Mouse (Mus musculus) Patski (cell line): Measurements from ENCODE around the gene Kmt5c. TPM values are rescaled to one million over a fixed set of nuclear protein-coding genes. Genes with fewer than 3 reads are reported as not detected.
"Not testable (repeated sequence)": the region's sequence is repeated elsewhere in the genome, so short reads cannot be mapped to it uniquely, and the experiment has no call there.

ENCODE experiments used
- ATAC-seq: fragments of 100-300 bp; one replicate; pipeline ENCODE4 v1.8.0; 2021
- CTCF ChIA-PET: fragments of 350-600 bp; sonication (Branson Sonifier 250); formaldehyde crosslinking; loops from one replicate; lab custom pipeline; 2022; ENCODE audit warnings: inconsistent platforms; lab: Charles Lee
- POLR2A ChIA-PET: fragments of 350-600 bp; sonication (Branson Sonifier 250); formaldehyde crosslinking; loops from one replicate; lab custom pipeline; 2022; ENCODE audit warnings: antibody characterized with exemption, inconsistent platforms; lab: Charles Lee
- DNase-seq: peaks from one replicate; pipeline ENCODE4 v3.0.0-alpha.2; 2011; ENCODE audit warnings: low read depth, low spot score
- H3K27me3 ChIP-seq: fragments of 371-371 bp; one replicate; pipeline ENCODE4 v1.5.1; 2021
- CTCF ChIP-seq: fragments of 100-300 bp; IDR thresholded peaks from one replicate; pipeline ENCODE4 v1.5.1; 2021
- in situ Hi-C: fragments of 300-500 bp; cut with MboI; formaldehyde crosslinking; loops from 3 replicates; pipeline ENCODE4 v1.11.1; 2018; ENCODE audit warnings: low pct_unique_long_range_greater_than_20kb, mixed read lengths
- polyA plus RNA-seq: library from polyadenylated mRNA; unstranded; gene quantifications from one replicate; pipeline ENCODE4 v1.2.3, GENCODE M21; 2021

The Kmt5c gene
- polyA plus RNA-seq, 1 experiment from 2014 or later = 58.6 TPM

- TF ChIP-seq CTCF = peak; percentile 78
- POLR2A ChIA-PET = interaction anchor here (0.6 to 1.6 kb wide), 5 partner anchors 12 to 52 kb away, joined by 3 to 4 read pairs (median 4); no protein-coding TSS in a partner anchor
- DNase-seq = no peak
- no peaks in the 10 kb centered on the region for H3K27me3 ChIP-seq
- CTCF ChIA-PET = interaction anchor here (0.9 to 1.4 kb wide), 3 partner anchors 24 to 83 kb away, joined by 3 to 4 read pairs (median 3); partner anchors contain the start of gene Kmt5c
- in situ Hi-C loops = no loop called here
- peak; percentile 42 for ATAC-seq
Measured at GRCm38 (mm10) chr7:4788499-4789435, 48.9 kb downstream of the Kmt5c start.

- in situ Hi-C loops = no loop called here
- no peak for TF ChIP-seq CTCF
- DNase-seq (no peak), ATAC-seq (no peak)
- no peaks in the 10 kb centered on the region for H3K27me3 ChIP-seq
- ChIA-PET POLR2A (interaction anchor here (0.6 to 1.6 kb wide), 6 partner anchors 13 to 104 kb away, joined by 3 to 4 read pairs (median 4); partner anchors contain the start of gene Hspbp1), CTCF (interaction anchor here (0.7 to 1.4 kb wide), 4 partner anchors 8 to 84 kb away, joined by 3 to 4 read pairs (median 3); partner anchors contain the start of gene Kmt5c)
Measured at GRCm38 (mm10) chr7:4789436-4789935, 49.6 kb downstream of the Kmt5c start, which contains the start of gene Tmem238. Gene Tmem238 (minus strand): TSS chr7:4789656.

GRCm38 (mm10) chr7:4792278-4793212 lies 52.6 kb downstream of the Kmt5c start, which contains the start of gene Rpl28:
Gene Rpl28 (plus strand): TSS chr7:4792874.
- ChIA-PET POLR2A (interaction anchor here (0.6 to 1.3 kb wide), 5 partner anchors 15 to 222 kb away, joined by 3 to 5 read pairs (median 3); partner anchors contain the start of genes Fiz1, Gm44973 and Kmt5c), CTCF (interaction anchor here (0.9 kb wide), 1 partner anchor 168 kb away, joined by 3 read pairs; no protein-coding TSS in a partner anchor)
- DNase-seq (peak; percentile 85), ATAC-seq (peak; percentile 90)
- H3K27me3 ChIP-seq = no peaks in the 10 kb centered on the region
- no peak for TF ChIP-seq CTCF
- in situ Hi-C loops = loop anchor here (10.0 kb wide), 1 partner anchor 58 kb away; no protein-coding TSS in a partner anchor

DNA sequence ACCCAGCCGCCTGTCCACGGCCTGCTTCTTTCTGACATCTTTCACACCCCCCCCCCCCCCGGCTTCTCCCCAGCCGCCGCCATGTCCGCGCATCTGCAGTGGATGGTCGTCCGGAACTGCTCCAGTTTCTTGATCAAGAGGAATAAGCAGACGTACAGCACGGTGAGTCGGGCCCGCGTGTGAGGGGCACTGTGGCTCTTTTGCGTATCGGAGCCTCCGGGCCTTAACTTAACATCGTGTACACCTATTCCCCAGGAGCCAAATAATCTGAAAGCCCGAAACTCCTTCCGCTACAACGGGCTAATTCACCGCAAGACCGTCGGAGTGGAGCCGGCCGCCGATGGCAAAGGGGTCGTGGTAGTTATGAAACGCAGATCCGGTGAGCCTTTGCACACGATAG lies 53.3 kb downstream of the Kmt5c start:
- ATAC-seq, DNase-seq, H3K27me3 ChIP-seq: not testable (repeated sequence)
- ChIA-PET CTCF (interaction anchor here (0.9 kb wide), 1 partner anchor 169 kb away, joined by 3 read pairs; no protein-coding TSS in a partner anchor), POLR2A (interaction anchor here (0.9 to 1.3 kb wide), 2 partner anchors 14 to 52 kb away, joined by 5 read pairs; no protein-coding TSS in a partner anchor)
- in situ Hi-C loops = loop anchor here (10.0 kb wide), 1 partner anchor 58 kb away; no protein-coding TSS in a partner anchor

DNA sequence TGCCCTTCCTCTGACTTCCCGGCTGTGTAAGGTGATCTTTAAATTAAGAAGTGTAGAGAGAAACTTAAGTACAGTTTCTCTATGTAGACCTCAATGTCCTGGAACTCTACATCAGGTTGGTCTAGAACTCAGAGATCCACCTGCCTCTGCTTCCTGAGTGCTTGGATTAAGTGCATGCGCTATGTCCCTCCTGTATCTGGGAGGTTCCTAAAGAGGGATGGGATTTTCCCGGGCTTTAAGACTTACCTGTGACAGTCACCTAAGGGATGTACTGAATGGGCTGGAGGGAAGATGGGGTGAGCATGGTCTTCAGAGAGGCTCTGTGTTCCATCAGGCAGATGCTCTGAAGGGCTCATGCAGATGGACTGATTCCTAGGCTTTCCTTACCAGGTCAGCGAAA lies 53.8 kb downstream of the Kmt5c start:
- in situ Hi-C loops = loop anchor here (10.0 kb wide), 1 partner anchor 59 kb away; no protein-coding TSS in a partner anchor
- DNase-seq (no peak), ATAC-seq (no peak)
- ChIA-PET POLR2A (interaction anchor here (0.6 to 0.9 kb wide), 2 partner anchors 52 to 115 kb away, joined by 3 to 5 read pairs; no protein-coding TSS in a partner anchor), CTCF (interaction anchor here (1.4 to 3.4 kb wide), 3 partner anchors 13 to 75 kb away, joined by 3 to 21 read pairs (median 4); no protein-coding TSS in a partner anchor)
- no peaks in the 10 kb centered on the region for H3K27me3 ChIP-seq
- no peak for TF ChIP-seq CTCF

- H3K27me3 ChIP-seq = no peaks in the 10 kb centered on the region
- in situ Hi-C loops = loop anchor here (5.0 to 10.0 kb wide), 2 partner anchors 60 to 87 kb away; no protein-coding TSS in a partner anchor
- CTCF ChIA-PET = interaction anchor here (1.4 to 3.4 kb wide), 3 partner anchors 11 to 76 kb away, joined by 3 to 21 read pairs (median 4); no protein-coding TSS in a partner anchor
- ATAC-seq (no peak), DNase-seq (no peak)
- POLR2A ChIA-PET = interaction anchor here (0.6 to 1.2 kb wide), 2 partner anchors 12 to 201 kb away, joined by 3 to 5 read pairs; partner anchors contain the start of gene Zfp579
- no peak for TF ChIP-seq CTCF
Measured at GRCm38 (mm10) chr7:4794631-4795168, 54.8 kb downstream of the Kmt5c start.

GRCm38 (mm10) chr7:4795767-4796433 lies 56.0 kb downstream of the Kmt5c start:
- ChIA-PET CTCF (interaction anchor here (0.7 to 3.4 kb wide), 7 partner anchors 10 to 141 kb away, joined by 3 to 21 read pairs (median 4); partner anchors contain the start of gene Hspbp1), POLR2A (interaction anchor here (0.7 to 1.1 kb wide), 4 partner anchors 10 to 128 kb away, joined by 3 to 4 read pairs (median 3); partner anchors contain the start of gene Ube2s)
- DNase-seq (no peak), ATAC-seq (no peak)
- H3K27me3 ChIP-seq = no peaks in the 10 kb centered on the region
- in situ Hi-C loops = loop anchor here (5.0 to 10.0 kb wide), 2 partner anchors 61 to 89 kb away; no protein-coding TSS in a partner anchor
- TF ChIP-seq CTCF = peak; percentile 69

Other genes starting within 250 kb of the Kmt5c start
- gene Ppp1r12c, start 238.4 kb upstream of the Kmt5c start, polyA plus RNA-seq = 85.2 TPM
- not detected for gene Tnnt1, start 223.7 kb upstream of the Kmt5c start, polyA plus RNA-seq
- gene Tnni3, start 215.9 kb upstream of the Kmt5c start, polyA plus RNA-seq = 0.33 TPM
- gene Dnaaf3, start 207.7 kb upstream of the Kmt5c start, polyA plus RNA-seq = 1.9 TPM
- gene Syt5, start 192.6 kb upstream of the Kmt5c start, polyA plus RNA-seq = 0.12 TPM
- gene Ptprh, start 136.1 kb upstream of the Kmt5c start, polyA plus RNA-seq = not detected
- 2.6 TPM for gene Tmem86b, start 108.7 kb upstream of the Kmt5c start, polyA plus RNA-seq
- gene Ppp6r1, start 81.1 kb upstream of the Kmt5c start, polyA plus RNA-seq = 82.6 TPM
- 80.2 TPM for gene Hspbp1, start 55.0 kb upstream of the Kmt5c start, polyA plus RNA-seq
- gene Brsk1, start 49.5 kb upstream of the Kmt5c start, polyA plus RNA-seq = 27.9 TPM
- gene Tmem150b, start 14.9 kb upstream of the Kmt5c start, polyA plus RNA-seq = 0.14 TPM
- not detected for gene Cox6b2, start 13.0 kb downstream of the Kmt5c start, polyA plus RNA-seq
- gene Fam71e2, start 31.2 kb downstream of the Kmt5c start, polyA plus RNA-seq = not detected
- gene Il11, start 42.7 kb downstream of the Kmt5c start, polyA plus RNA-seq = 2.4 TPM
- gene Tmem190, start 42.8 kb downstream of the Kmt5c start, polyA plus RNA-seq = 0.67 TPM
- gene Tmem238, start 49.5 kb downstream of the Kmt5c start, polyA plus RNA-seq = 5.7 TPM
- gene Rpl28, start 52.8 kb downstream of the Kmt5c start, polyA plus RNA-seq = 230 TPM
- 250 TPM for gene Ube2s, start 72.5 kb downstream of the Kmt5c start, polyA plus RNA-seq
- 1.9 TPM for gene Shisa7, start 104.6 kb downstream of the Kmt5c start, polyA plus RNA-seq
- 8.5 TPM for gene Isoc2b, start 130.1 kb downstream of the Kmt5c start, polyA plus RNA-seq
- gene Isoc2a, start 137.0 kb downstream of the Kmt5c start, polyA plus RNA-seq = 6.6 TPM
- not detected for gene Gm36210, start 166.4 kb downstream of the Kmt5c start, polyA plus RNA-seq
- 8.1 TPM for gene Zfp628, start 175.1 kb downstream of the Kmt5c start, polyA plus RNA-seq
- gene Nat14, start 181.9 kb downstream of the Kmt5c start, polyA plus RNA-seq = 5.3 TPM
- gene Ssc5d, start 185.7 kb downstream of the Kmt5c start, polyA plus RNA-seq = 4.7 TPM
- gene Sbk2, start 224.3 kb downstream of the Kmt5c start, polyA plus RNA-seq = 1.8 TPM
- 0.09 TPM for gene Sbk3, start 231.1 kb downstream of the Kmt5c start, polyA plus RNA-seq